Mouse (Mus musculus): Measurements from ENCODE around the gene Ptbp3. TPM values are rescaled to one million over a fixed set of nuclear protein-coding genes. Genes with fewer than 3 reads are reported as not detected.
A peak's percentile ranks its signal among the peaks of the same experiment; 100 is the strongest.

Ptbp3 gene
- 24.8 and 26.9 TPM in 2 replicates for polyA plus RNA-seq (2016; fragmentation: Nextera tagmentation; extraction: Ambion mirVana)

- Histone ChIP-seq H3K27ac (peak within 1 kb of the TSS; percentile 92), H3K4me3 (peak within 1 kb of the TSS; percentile 81), H3K4me1 (peaks cover 26% of the 10 kb centered on the region), H3K9me3 (no peaks in the 10 kb centered on the region), H3K36me3 (replicated peaks) (no peaks in the 10 kb centered on the region), H3K27me3 (ENCODE audit: poor library complexity, severe bottlenecking) (peaks cover 21% of the 10 kb centered on the region)
- DNase-seq (ENCODE audit: extremely low spot score, low spot score): peak; percentile 91
- 1% methylated on average over 64 of the region's 83 CpGs for WGBS
Observed at GRCm38 (mm10) chr4:59549175-59549976, at the start of gene Ptbp3. Gene Ptbp3 (minus strand): TSS chr4:59549364.

GRCm38 (mm10) chr4:59596556-59596955 is 47.4 kb upstream of the Ptbp3 start:
- H3K36me3 ChIP-seq (replicated peaks): no peaks in the 10 kb centered on the region
- WGBS: 85% methylated on average over 2 of the region's 2 CpGs
- no peaks in the 10 kb centered on the region for H3K27me3 ChIP-seq (ENCODE audit: poor library complexity, severe bottlenecking)
- no peak overlapping the region for H3K27ac ChIP-seq
- no peaks in the 10 kb centered on the region for H3K9me3 ChIP-seq
- no peak for DNase-seq (ENCODE audit: extremely low spot score, low spot score)
- H3K4me3 ChIP-seq: no peak overlapping the region
- no peaks in the 10 kb centered on the region for H3K4me1 ChIP-seq

- 73% methylated on average over 2 of the region's 2 CpGs for WGBS
- no peaks in the 10 kb centered on the region for H3K4me1 ChIP-seq
- no peak overlapping the region for H3K4me3 ChIP-seq
- H3K27me3 ChIP-seq (ENCODE audit: poor library complexity, severe bottlenecking): no peaks in the 10 kb centered on the region
- H3K27ac ChIP-seq: no peak overlapping the region
- H3K9me3 ChIP-seq: no peaks in the 10 kb centered on the region
- DNase-seq (ENCODE audit: extremely low spot score, low spot score): no peak
- no peaks in the 10 kb centered on the region for H3K36me3 ChIP-seq (replicated peaks)
Observed at GRCm38 (mm10) chr4:59594614-59595013, 45.5 kb upstream of the Ptbp3 start.

GRCm38 (mm10) chr4:59587872-59588226 is 38.7 kb upstream of the Ptbp3 start:
- Histone ChIP-seq H3K36me3 (replicated peaks) (no peaks in the 10 kb centered on the region), H3K27ac (no peak overlapping the region), H3K4me3 (no peak overlapping the region), H3K4me1 (no peaks in the 10 kb centered on the region), H3K27me3 (ENCODE audit: poor library complexity, severe bottlenecking) (no peaks in the 10 kb centered on the region), H3K9me3 (no peaks in the 10 kb centered on the region)
- DNase-seq (ENCODE audit: extremely low spot score, low spot score): no peak
- WGBS: 100% methylated on average over 1 of the region's 1 CpGs

DNA sequence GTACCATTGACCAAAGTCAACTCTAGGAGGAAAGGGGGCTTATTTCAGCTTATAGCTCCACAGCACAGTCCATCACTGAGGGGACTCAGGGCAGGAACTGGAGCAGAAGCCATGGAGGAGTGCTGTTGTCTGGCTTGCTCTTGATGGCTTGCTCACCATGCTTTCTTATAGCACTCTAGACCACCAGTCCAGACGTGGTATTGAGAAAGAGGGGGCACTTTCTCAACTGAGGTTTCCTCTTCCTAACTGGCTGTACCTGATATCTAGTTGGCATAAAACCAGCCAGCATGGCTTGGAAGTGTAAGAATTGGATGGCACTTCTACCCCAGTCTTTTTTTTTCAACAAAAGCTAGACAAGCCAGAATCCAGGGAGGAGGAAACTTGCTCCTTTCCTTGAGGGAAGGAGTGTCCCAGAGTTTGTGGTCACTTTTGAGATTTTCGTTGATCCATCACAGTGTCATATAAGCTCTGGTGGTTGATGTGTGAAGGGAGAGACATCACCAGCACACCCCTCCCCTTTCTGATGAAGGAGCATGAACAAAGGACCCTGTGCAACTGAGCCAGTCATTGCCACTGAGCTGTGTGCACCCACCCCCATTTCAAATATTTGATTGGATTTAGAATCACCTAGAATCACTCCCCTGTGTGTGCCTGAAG is 38.2 kb upstream of the Ptbp3 start:
- Histone ChIP-seq H3K4me1 (peaks cover under 1% of the 10 kb centered on the region; the same call in 1 of the 2 replicates), H3K4me3 (no peak overlapping the region), H3K36me3 (replicated peaks) (no peaks in the 10 kb centered on the region), H3K27me3 (ENCODE audit: poor library complexity, severe bottlenecking) (no peaks in the 10 kb centered on the region), H3K27ac (no peak overlapping the region), H3K9me3 (no peaks in the 10 kb centered on the region)
- 81% methylated on average over 2 of the region's 2 CpGs for WGBS
- DNase-seq (ENCODE audit: extremely low spot score, low spot score): no peak

GRCm38 (mm10) chr4:59585097-59585496 is 35.9 kb upstream of the Ptbp3 start:
- Histone ChIP-seq H3K36me3 (replicated peaks) (no peaks in the 10 kb centered on the region), H3K4me1 (peaks cover 17% of the 10 kb centered on the region), H3K9me3 (no peaks in the 10 kb centered on the region), H3K27me3 (ENCODE audit: poor library complexity, severe bottlenecking) (no peaks in the 10 kb centered on the region), H3K27ac (no peak overlapping the region), H3K4me3 (no peak overlapping the region)
- DNase-seq (ENCODE audit: extremely low spot score, low spot score): no peak
- WGBS: 80% methylated on average over 5 of the region's 5 CpGs

- WGBS: 31% methylated on average over 6 of the region's 6 CpGs
- DNase-seq (ENCODE audit: extremely low spot score, low spot score): no peak
- peak overlapping the region; percentile 75 for H3K4me3 ChIP-seq
Observed at GRCm38 (mm10) chr4:59582186-59582585, 33.0 kb upstream of the Ptbp3 start.

GRCm38 (mm10) chr4:59581314-59582185 is 32.4 kb upstream of the Ptbp3 start, which contains the start of gene Hsdl2:
Gene Hsdl2 (plus strand): TSS chr4:59581563.
- H3K4me3 ChIP-seq: peak within 1 kb of the TSS; percentile 75
- H3K27me3 ChIP-seq (ENCODE audit: poor library complexity, severe bottlenecking): peaks cover 9% of the 10 kb centered on the region
- WGBS: under 1% methylated on average over 61 of the region's 61 CpGs
- DNase-seq (ENCODE audit: extremely low spot score, low spot score): peak; percentile 97
- no peaks in the 10 kb centered on the region for H3K36me3 ChIP-seq (replicated peaks)
- no peaks in the 10 kb centered on the region for H3K9me3 ChIP-seq
- H3K27ac ChIP-seq: peak within 1 kb of the TSS; percentile 83
- peaks cover 18% of the 10 kb centered on the region for H3K4me1 ChIP-seq

More at GRCm38 (mm10) chr4:59582186-59582585, 33.0 kb upstream of the Ptbp3 start:
- Histone ChIP-seq H3K27me3 (ENCODE audit: poor library complexity, severe bottlenecking) (peaks cover 9% of the 10 kb centered on the region), H3K27ac (no peak overlapping the region), H3K9me3 (no peaks in the 10 kb centered on the region), H3K4me1 (peaks cover 18% of the 10 kb centered on the region), H3K36me3 (replicated peaks) (no peaks in the 10 kb centered on the region)

- Histone ChIP-seq H3K4me3 (peak overlapping the region; percentile 75), H3K27ac (peak overlapping the region; percentile 83), H3K27me3 (ENCODE audit: poor library complexity, severe bottlenecking) (peaks cover 9% of the 10 kb centered on the region), H3K9me3 (no peaks in the 10 kb centered on the region), H3K36me3 (replicated peaks) (no peaks in the 10 kb centered on the region), H3K4me1 (peaks cover 18% of the 10 kb centered on the region)
- under 1% methylated on average over 23 of the region's 23 CpGs for WGBS
- DNase-seq (ENCODE audit: extremely low spot score, low spot score): peak; percentile 34
Observed at GRCm38 (mm10) chr4:59580495-59581281, 31.5 kb upstream of the Ptbp3 start.

- H3K27ac ChIP-seq: no peak overlapping the region
- H3K36me3 ChIP-seq (replicated peaks): no peaks in the 10 kb centered on the region
- WGBS: 89% methylated on average over 11 of the region's 11 CpGs
- no peak for DNase-seq (ENCODE audit: extremely low spot score, low spot score)
- H3K4me3 ChIP-seq: no peak overlapping the region
- H3K9me3 ChIP-seq: no peaks in the 10 kb centered on the region
- H3K27me3 ChIP-seq (ENCODE audit: poor library complexity, severe bottlenecking): peaks cover 9% of the 10 kb centered on the region
- peaks cover 4% of the 10 kb centered on the region for H3K4me1 ChIP-seq
Observed at GRCm38 (mm10) chr4:59575184-59575958, 26.2 kb upstream of the Ptbp3 start.

GRCm38 (mm10) chr4:59572521-59573118 is 23.5 kb upstream of the Ptbp3 start:
- H3K4me3 ChIP-seq: no peak overlapping the region
- WGBS: 87% methylated on average over 11 of the region's 11 CpGs
- H3K9me3 ChIP-seq: no peaks in the 10 kb centered on the region
- no peaks in the 10 kb centered on the region for H3K36me3 ChIP-seq (replicated peaks)
- no peak overlapping the region for H3K27ac ChIP-seq
- DNase-seq (ENCODE audit: extremely low spot score, low spot score): no peak
- no peaks in the 10 kb centered on the region for H3K27me3 ChIP-seq (ENCODE audit: poor library complexity, severe bottlenecking)
- no peaks in the 10 kb centered on the region for H3K4me1 ChIP-seq
